Mouse (Mus musculus) CH12F3 (cell line): ENCODE data around the gene Kxd1.

ENCODE experiments used
- in situ Hi-C: fragments of 300-500 bp; cut with MboI; formaldehyde crosslinking; loops from 2 replicates; pipeline ENCODE4 v1.14.3; 2020; ENCODE audit warnings: low sequenced_read_pairs

The Kxd1 gene

DNA sequence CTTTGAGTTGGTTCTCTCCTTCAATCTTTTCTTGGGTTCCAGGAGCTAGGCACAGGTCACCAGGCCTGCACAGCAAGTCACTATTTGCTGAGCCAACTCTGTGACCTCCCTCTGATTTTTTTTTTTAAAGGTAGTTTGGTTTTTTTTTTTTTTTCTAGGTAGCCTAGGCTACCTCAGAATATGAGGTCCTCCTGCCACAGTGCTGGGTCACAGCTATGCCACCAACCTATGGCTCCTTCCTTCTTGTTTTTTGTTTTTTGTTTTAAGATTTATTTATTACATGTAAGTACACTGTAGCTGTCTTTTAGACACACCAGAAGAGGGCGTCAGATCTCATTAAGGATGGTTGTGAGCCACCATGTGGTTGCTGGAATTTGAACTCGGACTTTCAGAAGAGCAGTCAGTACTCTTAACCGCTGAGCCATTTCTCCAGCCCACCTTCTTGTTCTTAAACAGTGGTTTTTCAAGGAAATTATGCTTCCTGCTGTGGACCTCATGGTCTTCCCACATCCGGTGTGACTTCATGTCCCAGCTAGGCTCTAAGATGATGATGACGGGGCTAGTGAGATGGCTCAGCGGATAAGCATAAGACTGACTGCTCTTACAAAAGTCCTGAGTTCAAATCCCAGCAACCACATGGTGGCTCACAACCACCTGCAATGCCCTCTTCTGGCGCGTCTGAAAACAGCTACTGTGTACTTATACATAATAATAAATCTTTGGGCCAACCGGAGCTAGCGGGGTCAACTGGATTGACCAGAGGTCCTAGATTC lies 21.8 kb upstream of the Kxd1 start:
- in situ Hi-C loops = no loop called here

DNA sequence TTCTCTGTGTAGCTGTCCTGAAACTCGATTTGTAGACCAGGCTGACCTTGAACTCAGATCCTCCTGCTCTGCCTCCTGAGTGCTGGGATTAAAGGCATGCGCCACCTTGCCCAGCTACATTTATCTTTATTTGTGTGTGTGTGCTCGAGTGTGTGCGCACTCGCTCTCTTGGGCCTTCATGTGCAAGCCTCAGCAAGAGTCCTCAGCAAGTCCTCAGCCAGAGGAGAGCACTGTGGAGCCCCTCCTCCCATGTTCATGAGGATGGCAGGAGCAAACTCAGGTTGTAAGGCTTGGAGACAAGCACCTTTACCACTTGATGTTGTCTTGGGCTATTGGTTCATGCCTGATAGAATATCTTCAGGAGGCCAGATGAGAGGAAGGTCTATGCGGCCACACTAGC lies 20.0 kb upstream of the Kxd1 start:
- in situ Hi-C loops = no loop called here

DNA sequence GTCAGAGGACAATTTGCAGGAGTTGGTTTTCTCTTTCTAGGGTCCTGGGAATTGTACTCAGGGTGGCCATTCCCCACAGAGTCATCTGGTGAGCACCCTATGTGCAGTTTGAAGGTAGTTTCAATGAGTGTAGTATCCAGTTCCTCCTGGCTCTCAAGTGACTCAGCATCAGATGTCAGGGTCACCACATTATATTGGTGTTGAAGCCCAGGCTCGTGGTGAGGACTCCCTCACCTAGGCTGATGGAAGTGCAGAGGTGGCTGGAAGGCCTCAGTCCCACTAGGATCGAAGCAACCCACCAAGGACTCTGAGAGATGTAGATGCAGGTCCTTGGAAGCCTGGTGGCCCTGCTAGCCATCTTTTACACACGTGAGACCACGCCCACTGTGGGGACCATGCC lies 18.7 kb upstream of the Kxd1 start:
- in situ Hi-C loops = no loop called here

DNA sequence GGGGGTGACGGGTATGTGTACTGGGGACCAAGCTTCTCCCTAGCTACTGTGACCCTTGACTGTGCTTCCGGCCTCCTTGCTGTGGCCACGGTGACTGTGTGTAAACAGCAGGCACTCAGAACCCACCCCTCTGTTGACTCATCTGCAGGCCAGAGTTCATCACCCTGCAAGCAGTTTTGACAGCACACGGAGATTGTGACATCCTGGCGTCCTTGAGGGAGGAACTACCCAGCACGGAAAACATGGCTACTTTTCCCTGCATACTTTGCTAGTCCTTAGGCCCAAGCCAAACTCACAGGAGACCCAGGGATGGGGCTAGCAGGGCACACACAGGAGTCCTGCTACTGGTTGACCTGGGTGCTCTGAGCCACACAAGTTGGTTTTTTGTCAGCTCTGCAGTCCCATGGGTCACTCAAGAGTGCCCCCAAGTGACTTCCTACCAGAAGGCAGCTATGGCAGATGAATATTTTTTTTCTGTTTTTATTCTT lies 16.5 kb upstream of the Kxd1 start:
- in situ Hi-C loops = no loop called here

DNA sequence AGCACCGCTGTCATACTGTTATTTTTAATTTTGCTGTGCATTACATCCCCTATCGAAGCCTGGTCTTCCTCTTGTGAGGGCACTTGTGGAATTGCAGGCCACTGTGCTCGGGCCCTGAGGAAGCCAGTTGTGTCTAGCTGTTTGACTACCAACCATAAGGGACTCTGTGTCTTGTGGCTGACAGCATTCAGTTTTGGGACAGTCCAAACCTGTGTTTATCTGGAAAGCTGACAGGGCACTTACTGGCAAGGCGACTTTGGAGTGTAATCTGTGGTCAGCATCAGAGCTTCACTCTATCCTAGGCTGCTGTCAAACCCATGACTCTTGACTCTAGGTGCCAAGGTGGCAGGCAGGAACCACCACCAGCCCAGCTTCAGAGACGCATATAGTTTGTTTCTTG lies 13.3 kb upstream of the Kxd1 start:
- in situ Hi-C loops = no loop called here

DNA sequence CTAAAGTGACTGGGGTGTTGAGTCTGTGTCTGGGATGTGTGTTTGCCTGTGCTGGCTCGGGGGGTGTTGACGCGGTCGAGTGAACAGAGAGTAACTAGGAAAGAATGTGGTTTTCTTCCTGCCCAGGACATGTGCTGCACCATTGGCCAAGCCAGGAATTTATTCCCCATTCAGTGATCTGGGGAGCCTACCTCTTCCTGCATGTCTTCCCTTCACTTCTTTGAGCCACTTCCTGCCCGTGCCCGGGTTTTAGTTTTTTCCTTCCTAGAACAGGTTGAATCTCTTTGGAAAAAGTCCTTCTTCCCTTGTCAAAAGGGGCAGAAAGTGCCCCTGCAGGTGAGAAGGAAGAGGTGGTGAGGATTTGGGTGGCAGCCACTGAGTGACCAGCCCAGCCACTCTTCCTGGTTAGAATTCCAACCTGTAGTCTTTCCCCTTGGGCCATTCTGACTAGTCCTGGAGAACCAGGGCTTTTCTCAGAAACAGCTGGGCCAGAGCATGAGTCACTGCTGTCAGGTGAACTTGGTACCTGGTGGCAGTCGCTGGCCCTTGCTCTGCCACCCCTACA lies 12.8 kb upstream of the Kxd1 start:
- in situ Hi-C loops = no loop called here

DNA sequence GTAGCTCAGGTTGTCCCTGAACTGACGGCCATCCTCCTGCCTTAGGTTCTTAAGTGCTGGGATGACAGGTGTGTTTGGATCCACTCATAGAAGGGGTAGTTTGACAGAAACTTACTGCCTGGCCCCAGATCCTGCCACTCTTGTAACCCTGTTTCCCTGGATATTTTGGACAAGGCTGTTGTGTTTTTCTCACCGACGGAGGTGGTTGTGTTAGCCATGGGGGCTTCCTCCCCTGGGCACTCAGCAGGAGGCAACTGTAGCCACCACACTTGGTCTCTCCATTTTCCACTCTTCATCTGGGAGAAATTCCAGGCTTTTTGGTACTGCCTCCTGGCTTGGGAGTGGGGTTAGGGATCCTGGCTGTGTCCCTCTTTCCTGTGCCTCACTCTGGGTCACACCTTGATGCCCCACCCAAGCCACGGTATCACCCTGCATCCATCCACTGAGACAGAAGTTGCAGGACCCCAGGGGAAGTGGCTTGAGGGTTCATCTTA lies 12.3 kb upstream of the Kxd1 start:
- in situ Hi-C loops = no loop called here

DNA sequence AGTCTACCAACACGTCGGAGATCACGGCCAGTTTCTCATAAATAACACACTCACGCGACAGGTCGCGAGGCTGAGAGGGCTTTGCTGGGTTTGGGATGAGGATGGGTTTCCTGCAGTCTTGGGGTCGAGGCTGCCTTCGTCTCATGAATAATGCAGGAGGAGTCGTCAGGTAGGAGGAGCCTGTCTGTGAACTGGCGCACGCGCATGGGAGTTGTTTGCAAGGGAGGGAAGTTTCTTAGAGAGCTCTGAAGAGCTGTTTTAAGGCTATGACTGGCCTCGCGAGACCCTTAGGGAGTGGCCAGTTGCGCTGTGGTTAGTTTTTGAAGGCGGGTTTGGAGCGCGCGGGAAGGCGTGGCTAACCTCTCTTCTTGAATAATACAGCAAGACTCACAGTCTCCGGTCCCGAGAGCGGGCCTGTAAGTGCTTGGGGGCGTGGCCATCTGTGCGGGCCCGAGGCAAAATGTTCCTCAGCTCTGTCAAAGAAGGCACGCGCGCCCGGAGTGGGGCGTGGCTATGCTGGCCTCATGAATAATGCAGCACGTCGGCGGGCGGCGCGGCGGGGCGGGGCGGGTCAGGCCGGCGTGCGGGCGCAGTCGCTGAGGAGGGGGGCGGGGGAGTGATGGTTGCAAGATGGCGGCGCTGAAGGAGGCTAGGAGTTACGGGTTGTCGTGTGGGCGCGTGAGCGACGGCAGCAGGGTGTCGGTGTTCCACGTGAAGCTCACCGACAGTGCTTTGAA lies 11.5 kb upstream of the Kxd1 start, which contains the start of gene Ell:
Ell (plus strand) TSS at position 381 of the 737 bp plus-strand sequence.
- in situ Hi-C loops = no loop called here

DNA sequence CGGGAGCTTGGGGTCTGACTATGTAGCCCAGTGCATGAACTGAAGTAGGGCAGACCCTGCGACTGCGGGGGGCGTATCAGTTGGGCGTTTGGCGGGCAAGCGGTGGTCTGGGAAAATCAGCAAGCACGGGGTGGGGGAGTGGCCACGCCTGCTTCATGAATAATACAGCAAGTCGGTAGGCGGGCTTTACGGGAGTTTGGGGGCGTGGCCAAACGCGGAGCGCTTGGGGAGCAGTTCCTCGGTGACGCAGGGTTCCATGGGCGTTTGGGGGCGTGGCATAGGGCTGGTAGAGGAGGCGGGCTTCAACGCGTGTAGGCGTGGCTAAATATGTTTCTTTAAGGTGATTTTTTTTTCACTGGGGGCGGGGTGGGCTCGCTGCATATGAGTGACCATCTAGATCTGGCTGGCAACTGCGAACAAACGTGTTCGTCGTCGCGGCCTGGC lies 10.9 kb upstream of the Kxd1 start:
- in situ Hi-C loops = no loop called here

DNA sequence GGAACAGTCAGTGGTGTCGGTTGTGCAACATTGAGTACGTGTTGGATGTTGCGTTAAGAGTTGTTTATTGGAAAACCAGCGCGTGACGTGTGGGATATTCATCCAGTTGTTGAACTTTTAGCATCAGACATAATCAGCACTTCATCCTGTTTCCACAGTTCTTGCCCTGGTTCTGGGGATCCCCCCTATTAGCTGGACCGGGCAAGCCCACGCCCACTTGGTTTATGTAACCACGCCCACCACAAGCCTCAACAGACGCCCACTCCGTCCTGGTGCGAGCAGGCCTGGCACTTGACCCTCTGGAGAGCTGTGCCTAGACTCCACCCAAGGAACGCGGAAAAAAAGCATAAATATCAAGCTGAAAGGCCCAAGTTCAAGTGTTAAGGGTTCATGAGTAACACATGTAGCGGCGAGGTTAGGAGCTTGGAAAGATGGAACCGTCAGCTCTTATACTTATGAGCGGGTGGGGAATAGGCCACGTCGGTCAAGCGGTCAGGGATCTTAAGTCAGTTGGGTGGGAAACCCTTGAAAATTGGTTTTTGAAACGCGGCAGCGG lies 10.3 kb upstream of the Kxd1 start:
- in situ Hi-C loops = no loop called here

DNA sequence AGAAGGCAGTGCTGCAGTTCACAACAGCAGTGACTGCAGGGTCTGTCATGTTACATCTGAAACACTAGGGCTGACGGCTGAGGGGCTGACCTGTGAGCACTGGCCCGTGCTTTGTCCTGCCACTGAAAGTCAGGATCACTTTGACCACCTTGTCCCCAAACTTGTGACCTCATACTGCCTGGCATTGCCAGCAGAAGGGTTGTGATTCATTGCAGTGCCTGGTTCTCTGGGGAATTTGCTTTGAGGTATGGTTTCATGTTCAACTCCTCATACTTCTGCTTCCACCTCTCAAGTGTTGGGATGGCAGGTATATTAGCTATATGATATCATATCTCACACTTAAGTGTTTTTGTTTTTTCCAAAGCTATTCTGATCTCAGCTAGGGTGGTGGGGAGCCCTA lies 7.9 kb upstream of the Kxd1 start:
- in situ Hi-C loops = no loop called here

DNA sequence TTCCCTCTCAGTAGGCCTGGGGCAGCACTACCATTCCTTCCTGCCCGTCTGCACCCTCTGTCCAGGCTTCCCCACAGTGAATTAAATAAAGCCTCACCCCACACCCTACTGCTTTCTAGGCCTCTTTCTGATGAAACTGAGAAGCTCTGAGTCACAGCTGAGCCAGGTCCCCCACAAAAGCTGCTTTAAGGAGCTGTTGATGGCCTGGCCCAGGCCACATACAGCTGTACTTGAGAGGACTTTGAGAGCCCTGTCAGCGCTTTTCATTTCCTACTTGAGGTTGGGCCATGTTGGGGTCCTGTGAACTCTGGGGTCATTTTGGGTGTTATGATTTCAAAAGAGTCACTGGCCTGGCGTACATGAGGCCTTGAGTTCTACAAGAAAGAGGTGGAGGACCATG lies 7.5 kb upstream of the Kxd1 start:
- in situ Hi-C loops = no loop called here

DNA sequence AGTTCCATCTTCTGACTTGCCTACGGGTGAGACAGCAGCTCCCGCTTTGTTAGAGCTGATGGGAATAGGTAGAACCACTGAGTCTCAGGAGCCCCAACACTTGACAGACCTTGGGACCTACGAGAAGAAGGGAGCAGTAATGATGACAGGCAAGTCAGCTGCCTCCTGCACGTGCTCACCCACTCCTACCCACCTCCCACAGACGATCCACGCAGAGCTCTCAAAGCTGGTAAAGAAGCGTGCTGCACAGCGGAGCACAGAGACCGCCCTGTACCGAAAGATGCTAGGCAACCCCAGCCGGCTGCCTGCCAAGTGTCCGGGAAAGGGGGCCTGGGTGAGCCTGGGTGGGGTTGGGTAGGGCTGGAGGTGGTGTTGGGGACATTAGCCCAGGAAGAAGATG lies 6.5 kb upstream of the Kxd1 start:
- in situ Hi-C loops = no loop called here

DNA sequence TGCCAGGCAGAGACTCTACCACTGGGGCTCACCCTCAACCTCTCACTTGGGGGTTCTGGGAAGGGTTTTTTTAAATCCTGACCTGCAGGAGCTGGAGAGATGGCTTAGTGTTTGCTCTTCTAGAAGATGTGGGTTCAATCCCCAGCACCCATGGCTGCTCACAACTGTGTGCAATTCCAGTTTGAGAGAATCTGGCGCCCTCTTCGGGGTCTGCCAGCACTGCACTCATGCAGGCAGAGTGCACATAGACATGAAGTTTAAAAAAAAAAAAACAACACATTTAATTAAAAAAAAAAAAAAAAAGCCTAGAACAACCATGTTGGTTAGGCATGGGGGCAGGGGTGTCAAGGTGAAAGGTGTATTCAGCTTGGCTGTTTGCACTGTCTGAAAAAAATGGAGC lies 2.6 kb upstream of the Kxd1 start:
- in situ Hi-C loops = no loop called here

DNA sequence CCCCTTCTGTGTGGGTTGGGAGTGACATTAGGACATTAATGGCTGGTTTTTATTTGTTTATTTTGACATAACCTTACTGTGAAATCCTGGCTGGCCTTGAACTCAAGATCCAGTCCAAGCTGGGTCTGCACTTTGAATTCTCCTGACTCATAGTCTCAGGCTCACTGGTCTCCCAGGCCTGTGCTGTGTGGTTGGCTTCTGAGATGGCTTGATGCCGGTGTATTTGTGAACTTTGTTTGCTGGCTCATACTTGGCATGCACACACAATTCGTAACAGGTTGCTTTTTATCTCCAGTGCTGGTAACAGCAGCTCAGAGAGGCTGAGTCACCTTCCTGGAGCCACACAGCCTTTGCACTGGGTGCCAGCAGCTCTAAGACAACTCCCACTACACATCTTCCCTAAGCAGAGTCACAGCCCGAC lies 2.0 kb upstream of the Kxd1 start:
- in situ Hi-C loops = no loop called here

DNA sequence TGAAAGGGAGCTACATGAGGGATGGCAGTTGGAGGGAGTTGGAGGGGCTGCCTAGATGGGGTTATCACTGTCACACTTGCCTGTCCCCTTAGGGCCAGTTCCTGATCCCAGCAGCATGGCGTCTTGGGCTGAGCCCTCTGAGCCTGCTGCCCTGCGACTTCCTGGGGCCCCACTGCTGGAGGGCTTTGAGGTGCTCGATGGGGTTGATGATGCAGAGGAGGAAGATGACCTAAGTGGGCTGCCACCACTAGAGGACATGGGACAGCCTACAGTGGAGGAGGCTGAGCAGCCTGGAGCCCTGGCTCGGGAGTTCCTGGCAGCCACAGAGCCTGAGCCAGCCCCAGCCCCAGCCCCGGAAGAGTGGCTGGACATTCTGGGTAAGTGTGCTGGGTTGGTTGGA lies 1.5 kb upstream of the Kxd1 start:
- in situ Hi-C loops = no loop called here

DNA sequence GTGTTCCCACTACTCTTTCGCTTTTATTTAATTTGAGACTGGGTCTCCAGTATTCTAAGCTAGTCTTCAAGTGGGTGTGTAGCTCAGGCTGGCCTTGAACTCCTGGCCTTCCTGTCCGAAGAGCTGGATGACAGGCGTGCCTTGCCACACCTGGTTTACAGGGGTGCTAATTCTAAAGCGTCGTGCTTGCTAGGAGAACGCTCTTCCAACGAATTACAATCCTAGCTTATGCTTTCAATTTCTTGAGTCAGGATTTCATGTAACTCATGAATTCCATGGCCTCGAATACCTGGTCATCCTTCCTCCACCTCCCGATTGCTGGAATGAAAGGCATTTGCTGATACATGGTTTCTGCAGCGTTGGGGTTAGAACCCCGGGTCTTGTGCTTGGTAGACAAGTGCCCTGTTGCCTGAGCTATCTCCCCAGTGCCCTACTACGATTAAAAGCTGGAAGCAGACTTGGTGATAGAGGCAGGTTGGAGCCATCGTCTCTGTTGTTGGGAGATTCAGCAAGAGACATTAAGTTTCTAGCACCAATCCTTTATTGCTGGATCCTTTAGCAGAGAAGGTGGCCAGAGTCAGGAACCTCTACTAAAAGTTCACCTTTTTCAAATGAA lies 534 bp upstream of the Kxd1 start:
- in situ Hi-C loops = no loop called here

DNA sequence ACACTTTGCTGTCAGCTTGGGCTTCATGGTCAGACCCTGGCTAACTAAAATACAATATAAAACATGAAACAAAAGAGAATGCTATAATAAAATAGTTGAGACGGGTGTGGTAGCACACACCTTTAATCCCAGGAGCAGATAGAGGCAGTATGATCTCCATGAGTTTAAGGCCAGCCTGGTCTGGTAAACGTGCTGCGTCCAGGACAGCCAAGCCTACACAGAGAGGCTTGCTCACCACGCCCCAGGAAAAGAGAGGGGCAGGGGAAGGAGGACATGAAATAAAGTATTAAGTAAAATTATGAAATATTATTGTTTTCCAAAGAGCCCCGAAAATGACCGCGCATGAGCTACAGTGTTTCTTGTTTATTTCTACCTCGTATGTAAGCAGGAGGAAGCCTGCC lies 645 bp downstream of the Kxd1 start:
- in situ Hi-C loops = no loop called here

DNA sequence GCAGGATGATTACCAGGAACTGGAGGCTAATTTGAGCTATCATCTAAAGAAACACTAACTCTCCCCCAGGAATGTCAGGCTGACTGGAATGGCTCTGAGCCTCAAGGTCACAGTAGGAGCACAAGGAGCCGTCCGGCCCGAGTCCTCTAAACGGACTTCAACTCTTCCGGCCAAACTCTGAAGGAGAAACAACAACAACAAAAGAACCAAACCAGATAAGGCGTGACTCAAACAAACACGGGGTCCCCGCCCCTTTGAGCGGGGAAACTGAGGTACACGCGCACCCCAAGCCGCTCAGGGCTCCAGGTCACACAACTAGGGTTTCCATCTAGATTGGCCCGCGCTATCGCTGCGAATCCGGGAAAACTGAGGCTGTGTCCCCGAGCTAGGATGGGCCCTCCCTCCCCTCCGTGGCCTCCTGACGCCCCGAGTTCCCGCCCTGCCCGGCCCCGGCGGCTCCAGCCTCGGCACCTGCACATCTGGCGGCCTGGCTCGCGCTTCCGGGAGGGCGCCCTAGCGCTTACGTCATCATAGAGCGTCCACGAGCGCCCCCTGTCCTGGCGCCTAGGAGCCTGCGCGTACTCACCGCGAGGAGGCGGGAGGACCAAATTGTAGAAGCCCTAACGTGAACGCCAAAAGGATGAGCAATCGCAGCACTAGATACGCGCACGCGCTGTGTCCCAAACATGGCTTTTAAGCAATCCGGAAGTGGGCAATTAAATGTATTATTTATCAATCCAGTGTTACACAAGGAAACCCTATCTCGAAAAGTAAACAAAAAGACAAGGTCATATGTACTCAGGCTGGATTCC lies 5.0 kb downstream of the Kxd1 start:
- in situ Hi-C loops = no loop called here

DNA sequence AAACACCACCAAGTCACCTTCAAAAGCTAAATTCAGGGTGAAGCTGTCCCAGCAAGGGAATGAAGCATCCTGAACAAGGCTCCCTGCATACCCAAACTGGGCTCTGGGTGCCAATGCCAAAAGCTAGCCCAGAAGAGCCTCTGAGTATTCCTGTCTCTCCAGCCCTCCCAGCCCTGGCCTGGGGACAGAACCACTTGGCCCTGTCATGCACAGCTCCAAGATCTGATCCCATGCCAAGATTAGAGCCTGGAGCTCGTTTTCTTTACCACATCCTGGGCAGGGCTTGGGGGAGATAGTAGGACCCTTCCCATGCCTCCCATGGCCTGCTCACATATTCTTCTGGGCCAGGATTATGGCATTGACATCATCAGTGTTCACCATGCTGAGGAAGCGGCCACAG lies 8.2 kb downstream of the Kxd1 start:
- in situ Hi-C loops = no loop called here
